Mouse (Mus musculus): ENCODE measurements around the gene 1700056E22Rik. TPM values are rescaled to one million over a fixed set of nuclear protein-coding genes. Genes with fewer than 3 reads are reported as not detected.

The 1700056E22Rik gene
- polyA plus RNA-seq (2015; fragmentation: Nextera tagmentation; extraction: Ambion mirVana), result 1.1 and 1.5 TPM in 2 replicates

DNA sequence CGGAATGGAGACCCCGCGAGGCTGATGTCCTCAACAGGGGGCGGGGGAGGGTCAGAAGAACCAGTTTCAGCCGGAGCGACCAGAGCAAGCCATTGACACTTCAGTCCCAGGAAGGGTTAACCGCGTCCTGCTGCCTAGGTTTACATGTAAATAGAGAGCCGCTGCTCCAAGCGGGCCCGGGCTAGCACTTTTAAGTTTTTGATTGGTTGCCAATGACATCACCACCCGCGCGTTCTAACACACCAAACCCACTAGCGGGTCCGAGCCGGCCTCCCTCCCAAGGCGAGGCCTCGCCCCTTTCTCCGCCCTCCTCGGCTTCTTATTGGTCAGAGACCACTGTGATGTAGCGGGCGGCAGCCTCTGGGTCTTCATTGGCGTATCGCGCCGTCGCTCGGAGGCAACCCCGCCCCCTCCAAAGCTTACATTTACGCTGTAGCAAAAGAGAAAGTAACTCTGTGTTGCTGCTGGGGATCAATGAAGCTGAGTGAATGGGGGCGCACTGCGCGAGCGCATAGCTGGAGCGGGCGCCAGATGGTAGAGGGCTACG is at the start of gene 1700056E22Rik:
Gene 1700056E22Rik, minus strand, starts transcription at position 291 of the 547 bp plus-strand sequence.
- peaks cover 15% of the 10 kb centered on the region for H3K4me1 ChIP-seq
- peak within 1 kb of the TSS; percentile 71 for H3K4me3 ChIP-seq
- peak; percentile 100 for ATAC-seq (ENCODE audit: insufficient number of reproducible peaks, insufficient read depth, low FRiP score, low TSS enrichment, low read depth)
- 0 out of 2 replicates have a peak, but pooled peaks cover 6% of the 10 kb centered on the region for H3K36me3 ChIP-seq
- under 1% methylated on average over 38 of the region's 38 CpGs for WGBS
- peak within 1 kb of the TSS; percentile 80 for H3K4me2 ChIP-seq
- peak within 1 kb of the TSS; percentile 86 for H3K9ac ChIP-seq
- H3K27me3 ChIP-seq, result peaks cover 9% of the 10 kb centered on the region; the same call in 1 of the 2 replicates
- H3K27ac ChIP-seq, result peak within 1 kb of the TSS; percentile 93
- H3K9me3 ChIP-seq, result no peaks in the 10 kb centered on the region

DNA sequence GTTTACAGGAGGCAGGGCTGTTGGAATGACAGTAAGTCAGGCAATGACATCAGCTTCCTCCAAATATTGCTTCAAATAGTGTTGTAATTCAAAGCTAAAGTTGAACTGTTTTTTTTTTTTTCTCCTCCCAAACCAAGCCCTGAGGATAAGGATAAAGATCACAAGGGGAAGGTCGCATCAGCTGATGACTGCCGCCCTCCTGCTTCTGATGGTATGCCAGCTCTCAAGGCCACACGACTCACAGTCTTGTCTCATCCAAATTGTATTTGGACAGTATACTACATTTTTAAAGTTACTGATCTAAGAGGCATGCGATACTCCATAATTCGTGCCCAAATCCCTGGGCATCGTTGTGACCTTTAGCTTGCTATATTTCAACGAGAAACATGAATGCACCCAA is 49.1 kb upstream of the 1700056E22Rik start:
- H3K9me3 ChIP-seq, result no peaks in the 10 kb centered on the region
- H3K27me3 ChIP-seq, result no peaks in the 10 kb centered on the region
- 77% methylated on average over 7 of the region's 7 CpGs for WGBS
- no peak overlapping the region for H3K9ac ChIP-seq
- ATAC-seq (ENCODE audit: insufficient number of reproducible peaks, insufficient read depth, low FRiP score, low TSS enrichment, low read depth), result no peak
- H3K4me1 ChIP-seq, result no peaks in the 10 kb centered on the region
- H3K36me3 ChIP-seq, result no peaks in the 10 kb centered on the region
- no peak overlapping the region for H3K4me3 ChIP-seq
- H3K4me2 ChIP-seq, result no peak overlapping the region
- no peak overlapping the region for H3K27ac ChIP-seq

DNA sequence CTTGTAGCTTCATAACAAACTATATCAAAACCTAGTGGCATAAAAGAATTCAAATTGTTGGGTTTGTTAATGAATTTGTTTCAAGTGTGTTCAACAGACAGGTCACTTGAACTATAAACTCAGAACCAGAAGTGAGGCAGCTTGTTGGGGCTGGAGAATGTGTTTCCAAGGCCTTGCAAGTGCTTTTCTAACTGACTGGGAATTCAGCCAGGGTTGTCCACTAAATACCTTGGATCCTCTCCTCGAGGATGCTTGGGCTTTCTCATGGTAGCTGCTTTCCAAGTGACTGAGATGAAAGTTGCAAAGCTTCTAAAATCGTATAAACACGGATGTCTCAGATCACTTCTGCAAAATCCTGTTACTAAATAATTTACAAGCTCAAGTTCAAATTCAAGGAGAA is 48.6 kb upstream of the 1700056E22Rik start:
- Histone ChIP-seq H3K27me3 (no peaks in the 10 kb centered on the region), H3K4me2 (no peak overlapping the region), H3K4me1 (no peaks in the 10 kb centered on the region), H3K4me3 (no peak overlapping the region), H3K9ac (no peak overlapping the region), H3K9me3 (no peaks in the 10 kb centered on the region), H3K36me3 (no peaks in the 10 kb centered on the region), H3K27ac (no peak overlapping the region)
- ATAC-seq (ENCODE audit: insufficient number of reproducible peaks, insufficient read depth, low FRiP score, low TSS enrichment, low read depth), result no peak
- 70% methylated on average over 3 of the region's 3 CpGs for WGBS

DNA sequence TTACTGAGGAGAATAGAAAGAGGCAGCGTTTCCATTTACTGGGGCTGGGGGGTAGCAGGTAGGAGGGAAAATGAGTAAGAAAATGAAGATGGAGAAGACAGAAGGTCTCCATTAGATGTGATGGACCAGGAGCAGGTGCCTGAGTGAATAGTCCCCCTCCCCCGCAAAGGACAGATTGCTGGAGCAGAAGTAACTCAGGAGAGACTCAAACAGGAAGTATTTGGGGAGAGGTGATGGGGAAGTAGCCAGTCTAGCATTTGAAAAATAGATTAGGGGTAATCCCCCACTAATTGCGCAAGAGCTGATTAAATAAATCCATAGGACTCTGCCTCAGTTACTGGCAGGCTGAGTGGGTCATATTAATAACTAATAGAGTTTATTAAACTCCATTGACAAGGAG is 45.2 kb upstream of the 1700056E22Rik start:
- Histone ChIP-seq H3K9me3 (no peaks in the 10 kb centered on the region), H3K27ac (no peak overlapping the region), H3K36me3 (peaks cover 4% of the 10 kb centered on the region), H3K4me1 (peaks cover 13% of the 10 kb centered on the region), H3K9ac (no peak overlapping the region), H3K27me3 (no peaks in the 10 kb centered on the region), H3K4me2 (no peak overlapping the region), H3K4me3 (no peak overlapping the region)
- WGBS, result 90% methylated on average over 3 of the region's 3 CpGs
- no peak for ATAC-seq (ENCODE audit: insufficient number of reproducible peaks, insufficient read depth, low FRiP score, low TSS enrichment, low read depth)

DNA sequence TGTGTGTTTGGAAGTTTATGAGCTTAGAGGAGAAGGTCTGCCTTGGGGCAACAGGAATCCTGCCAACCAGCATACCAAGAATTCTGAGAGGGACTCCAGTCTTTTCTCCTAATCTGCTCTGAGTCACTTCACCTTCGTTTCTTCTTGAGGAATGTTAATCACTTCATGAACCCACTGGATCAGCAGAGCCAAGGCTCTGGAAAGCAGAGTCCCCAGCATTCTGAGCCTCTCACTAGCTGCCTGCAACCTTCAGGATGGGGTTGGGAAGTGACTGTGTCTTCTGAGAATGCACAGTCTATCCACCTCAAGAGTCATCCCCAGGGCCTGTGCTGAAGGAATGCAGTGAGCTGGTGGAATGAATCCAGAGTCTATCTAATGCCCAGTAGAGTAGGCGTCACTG is 42.7 kb upstream of the 1700056E22Rik start:
- ATAC-seq (ENCODE audit: insufficient number of reproducible peaks, insufficient read depth, low FRiP score, low TSS enrichment, low read depth), result no peak
- Histone ChIP-seq H3K27me3 (no peaks in the 10 kb centered on the region), H3K27ac (peak overlapping the region; percentile 19), H3K4me3 (no peak overlapping the region), H3K4me2 (no peak overlapping the region), H3K9me3 (no peaks in the 10 kb centered on the region), H3K4me1 (peaks cover 13% of the 10 kb centered on the region), H3K9ac (no peak overlapping the region), H3K36me3 (peaks cover 24% of the 10 kb centered on the region)
- WGBS, result 34% methylated on average over 2 of the region's 2 CpGs

DNA sequence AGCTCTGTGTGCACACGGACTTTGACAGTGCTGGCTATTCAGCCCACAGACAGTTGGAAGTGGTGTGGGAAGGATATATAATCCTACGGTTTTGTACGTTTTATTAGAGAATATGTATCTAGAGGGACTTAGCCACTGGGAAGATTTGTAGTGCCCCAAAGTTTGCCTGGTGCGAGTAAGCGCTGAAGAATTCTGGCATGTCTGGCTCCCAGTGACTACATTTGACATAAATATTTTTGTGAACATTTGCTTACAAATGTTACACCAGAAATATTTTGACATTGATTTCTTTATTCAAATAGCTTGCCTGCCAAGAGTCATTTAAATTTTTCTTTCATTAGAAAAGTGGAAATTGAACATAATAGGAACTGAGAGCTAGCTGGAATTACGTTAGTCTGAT is 42.0 kb upstream of the 1700056E22Rik start:
- H3K27me3 ChIP-seq, result no peaks in the 10 kb centered on the region
- no peak overlapping the region for H3K4me3 ChIP-seq
- peaks cover 13% of the 10 kb centered on the region for H3K4me1 ChIP-seq
- no peak overlapping the region for H3K4me2 ChIP-seq
- H3K9me3 ChIP-seq, result no peaks in the 10 kb centered on the region
- ATAC-seq (ENCODE audit: insufficient number of reproducible peaks, insufficient read depth, low FRiP score, low TSS enrichment, low read depth), result no peak
- no peak overlapping the region for H3K27ac ChIP-seq
- WGBS, result 61% methylated on average over 6 of the region's 6 CpGs
- no peak overlapping the region for H3K9ac ChIP-seq
- peaks cover 31% of the 10 kb centered on the region for H3K36me3 ChIP-seq

DNA sequence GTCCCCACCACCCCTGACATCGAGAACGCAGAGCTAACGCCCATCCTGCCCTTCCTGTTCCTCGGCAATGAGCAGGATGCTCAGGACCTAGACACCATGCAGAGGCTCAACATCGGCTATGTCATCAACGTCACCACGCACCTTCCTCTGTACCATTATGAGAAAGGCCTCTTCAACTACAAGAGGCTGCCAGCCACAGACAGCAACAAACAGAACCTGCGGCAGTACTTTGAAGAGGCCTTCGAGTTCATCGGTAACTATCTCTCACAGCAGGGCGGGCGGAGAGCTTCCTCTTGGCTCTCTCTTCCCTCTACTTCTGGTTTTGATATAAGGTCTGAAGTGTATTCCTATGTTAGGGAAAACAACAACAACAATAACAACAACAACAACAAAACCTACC is 34.9 kb upstream of the 1700056E22Rik start:
- 94% methylated on average over 12 of the region's 12 CpGs for WGBS
- no peak for ATAC-seq (ENCODE audit: insufficient number of reproducible peaks, insufficient read depth, low FRiP score, low TSS enrichment, low read depth)

DNA sequence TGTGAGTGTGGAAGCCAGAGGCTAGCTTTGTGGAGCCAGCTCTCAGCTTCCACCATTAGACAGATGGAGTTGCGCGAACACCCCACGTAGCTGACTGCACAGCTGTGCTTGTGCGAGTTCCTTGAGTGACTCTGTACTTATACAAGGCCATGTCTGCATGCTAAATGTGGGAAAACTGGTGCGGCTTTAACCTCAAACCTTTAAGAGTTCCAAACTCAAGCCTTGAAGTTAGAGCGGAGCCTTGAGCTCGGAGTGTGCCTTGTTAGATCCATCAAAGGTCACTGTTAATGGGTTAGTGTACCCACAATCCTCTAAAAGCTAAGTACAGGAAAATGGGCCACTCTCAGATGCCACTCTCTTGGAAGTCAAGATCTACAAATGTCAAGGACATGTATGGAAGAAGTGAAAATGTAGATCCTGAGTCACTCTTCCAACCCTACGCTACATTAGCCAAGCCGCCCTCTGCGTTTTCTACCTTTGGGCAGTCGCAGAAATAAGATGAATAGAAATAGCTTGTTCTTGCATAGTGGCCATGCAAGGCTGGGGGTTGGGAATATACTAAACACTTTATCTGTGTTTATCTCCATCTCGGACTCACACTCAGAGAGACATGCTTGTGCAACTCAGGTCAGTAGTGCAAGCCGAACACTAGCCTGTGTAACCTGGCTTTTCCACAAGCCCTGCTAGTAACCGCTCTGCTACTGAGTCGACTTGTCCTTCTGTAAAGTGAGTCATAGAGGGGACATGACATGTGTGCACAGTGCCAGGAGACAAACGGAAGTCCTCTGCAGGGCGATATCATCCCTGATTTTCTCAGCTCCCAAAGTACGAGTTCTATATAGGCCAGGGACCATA is 33.8 kb upstream of the 1700056E22Rik start:
- no peak for ATAC-seq (ENCODE audit: insufficient number of reproducible peaks, insufficient read depth, low FRiP score, low TSS enrichment, low read depth)
- H3K36me3 ChIP-seq, result peaks cover 32% of the 10 kb centered on the region
- no peak overlapping the region for H3K4me2 ChIP-seq
- H3K4me3 ChIP-seq, result no peak overlapping the region
- H3K9me3 ChIP-seq, result no peaks in the 10 kb centered on the region
- WGBS, result 94% methylated on average over 18 of the region's 18 CpGs
- no peak overlapping the region for H3K9ac ChIP-seq
- H3K27ac ChIP-seq, result no peak overlapping the region
- no peaks in the 10 kb centered on the region for H3K4me1 ChIP-seq
- H3K27me3 ChIP-seq, result no peaks in the 10 kb centered on the region

More for the DNA sequence above, 34.9 kb upstream of the 1700056E22Rik start:
- Histone ChIP-seq H3K4me1 (no peaks in the 10 kb centered on the region), H3K9ac (no peak overlapping the region), H3K4me3 (no peak overlapping the region), H3K27me3 (no peaks in the 10 kb centered on the region), H3K9me3 (no peaks in the 10 kb centered on the region), H3K27ac (no peak overlapping the region), H3K4me2 (no peak overlapping the region), H3K36me3 (peaks cover 42% of the 10 kb centered on the region)

DNA sequence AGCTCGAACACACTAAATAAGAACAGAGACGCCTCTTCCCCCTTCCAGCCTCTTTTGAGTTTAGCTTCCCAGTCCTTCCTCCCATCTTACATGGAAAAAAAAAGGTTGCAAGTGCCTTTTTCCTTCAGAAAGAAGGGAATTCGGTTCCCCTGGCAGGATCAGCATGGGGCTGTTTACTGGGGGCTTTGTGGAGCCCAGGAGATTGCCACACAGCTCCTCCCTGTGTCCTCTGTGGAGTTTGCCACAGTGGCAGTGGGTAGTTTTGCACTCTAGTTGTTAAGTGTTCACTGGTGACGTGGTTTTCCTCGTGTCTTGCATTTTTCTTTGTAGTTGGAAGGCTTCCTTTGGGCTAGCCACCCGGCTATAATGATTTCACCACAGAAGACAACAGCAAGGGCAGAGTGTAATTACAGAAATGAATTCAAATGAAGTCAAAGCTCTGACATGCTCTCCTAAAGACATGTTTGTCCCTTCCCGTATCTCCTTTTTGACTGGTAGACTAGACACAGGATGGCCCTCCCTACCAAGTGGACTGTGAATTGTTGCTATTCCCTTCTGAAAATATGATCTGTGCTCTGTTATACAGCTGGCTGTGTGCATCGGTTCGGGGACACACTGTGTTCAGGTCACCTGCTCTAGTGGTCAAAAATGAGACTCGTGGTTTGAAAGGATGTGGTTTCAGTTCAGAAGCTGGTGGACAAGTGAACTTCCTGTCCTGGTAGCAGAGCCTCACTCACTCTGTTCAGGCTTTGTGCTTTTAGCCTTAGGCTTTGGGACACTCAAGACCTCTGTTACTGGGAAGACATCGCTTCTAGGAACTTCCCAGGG is 32.6 kb upstream of the 1700056E22Rik start:
- no peak overlapping the region for H3K4me2 ChIP-seq
- H3K36me3 ChIP-seq, result peaks cover 25% of the 10 kb centered on the region
- no peak overlapping the region for H3K4me3 ChIP-seq
- WGBS, result 65% methylated on average over 11 of the region's 11 CpGs
- H3K27me3 ChIP-seq, result no peaks in the 10 kb centered on the region
- no peaks in the 10 kb centered on the region for H3K4me1 ChIP-seq
- no peak overlapping the region for H3K9ac ChIP-seq
- H3K27ac ChIP-seq, result no peak overlapping the region
- H3K9me3 ChIP-seq, result no peaks in the 10 kb centered on the region
- ATAC-seq (ENCODE audit: insufficient number of reproducible peaks, insufficient read depth, low FRiP score, low TSS enrichment, low read depth), result no peak

DNA sequence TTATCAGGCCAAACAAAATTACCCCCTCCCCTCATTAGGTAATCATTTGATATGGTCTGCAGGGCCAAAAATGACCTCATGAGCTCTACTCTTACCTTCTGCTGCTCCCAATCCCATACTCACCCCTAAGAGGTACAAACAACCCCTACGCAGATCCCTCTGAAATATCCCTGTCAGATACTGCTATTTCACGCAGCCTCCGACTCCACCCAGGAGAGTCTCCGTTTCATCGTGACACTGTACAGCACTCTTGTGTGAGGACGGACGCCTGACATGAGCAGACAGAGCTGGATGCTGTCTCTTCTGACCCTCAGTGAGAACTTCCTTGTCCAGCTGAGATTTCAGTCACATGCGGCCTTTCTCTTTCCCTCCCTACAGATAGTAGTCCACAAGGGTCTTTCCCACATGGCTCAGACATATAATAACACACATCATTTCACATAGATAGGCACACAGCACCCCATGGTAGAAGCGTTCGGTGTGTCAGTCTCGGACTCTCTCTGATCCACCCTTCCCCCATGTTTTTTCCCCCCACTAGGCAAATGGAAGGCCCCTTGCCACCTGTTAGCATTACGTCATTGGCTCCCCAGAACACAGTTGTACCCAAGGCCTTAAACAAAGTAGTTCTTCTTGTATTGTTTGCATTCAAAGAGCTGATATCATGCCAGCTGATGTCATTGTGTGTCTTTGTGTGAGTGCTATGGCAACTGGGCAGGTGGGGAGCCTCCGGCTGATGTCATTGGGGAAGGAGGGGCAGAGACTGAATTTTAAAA is 31.7 kb upstream of the 1700056E22Rik start:
- WGBS, result 89% methylated on average over 13 of the region's 13 CpGs
- Histone ChIP-seq H3K27ac (no peak overlapping the region), H3K9me3 (no peaks in the 10 kb centered on the region), H3K9ac (no peak overlapping the region), H3K4me2 (no peak overlapping the region), H3K36me3 (peaks cover 16% of the 10 kb centered on the region), H3K4me3 (no peak overlapping the region), H3K4me1 (no peaks in the 10 kb centered on the region), H3K27me3 (no peaks in the 10 kb centered on the region)
- ATAC-seq (ENCODE audit: insufficient number of reproducible peaks, insufficient read depth, low FRiP score, low TSS enrichment, low read depth), result no peak

DNA sequence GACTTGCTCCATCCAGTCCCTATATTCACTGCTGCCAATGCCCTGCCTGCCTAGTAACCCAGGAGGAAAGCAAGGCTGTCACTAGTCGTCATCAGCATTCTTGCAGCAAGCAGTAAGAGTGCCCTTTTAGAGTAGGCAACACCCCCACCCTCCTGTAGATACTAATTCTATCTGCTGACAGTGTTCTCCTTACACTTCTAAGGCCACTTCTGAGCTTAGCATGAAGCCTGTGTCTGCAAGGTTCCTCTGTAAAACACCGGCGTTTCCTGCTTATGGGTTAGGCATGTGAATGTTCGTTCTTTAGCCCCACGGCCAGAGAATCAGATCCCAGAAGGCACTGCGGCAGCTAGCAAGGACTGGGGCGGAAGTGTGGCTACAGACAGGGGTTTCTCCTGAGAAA is 30.2 kb upstream of the 1700056E22Rik start:
- H3K27ac ChIP-seq, result no peak overlapping the region
- H3K4me1 ChIP-seq, result no peaks in the 10 kb centered on the region
- no peak overlapping the region for H3K9ac ChIP-seq
- no peak overlapping the region for H3K4me3 ChIP-seq
- 79% methylated on average over 7 of the region's 7 CpGs for WGBS
- H3K27me3 ChIP-seq, result no peaks in the 10 kb centered on the region
- no peak for ATAC-seq (ENCODE audit: insufficient number of reproducible peaks, insufficient read depth, low FRiP score, low TSS enrichment, low read depth)
- H3K36me3 ChIP-seq, result peaks cover 7% of the 10 kb centered on the region; the same call in 1 of the 2 replicates
- no peaks in the 10 kb centered on the region for H3K9me3 ChIP-seq
- no peak overlapping the region for H3K4me2 ChIP-seq
